Mouse (Mus musculus) MEL (cell line): ENCODE results near the gene Prss12. TPM values are rescaled to one million over a fixed set of nuclear protein-coding genes. Genes with fewer than 3 reads are reported as not detected.

Experiments used
- DNase-seq: peaks from one replicate; pipeline ENCODE4 v3.0.0; 2011; ENCODE audit warnings: low read depth, low spot score
- H3K27ac ChIP-seq: 2 replicates; pipeline ENCODE4 v1.5.1; 2012; ENCODE audit warnings: low read depth, mild to moderate bottlenecking, control low read depth, low read length, moderate library complexity; ENCODE audit not compliant: control insufficient read depth
- H3K27me3 ChIP-seq, 2 experiments: fragments of 150-350 bp in 1 of 2; sonication (generic) in 1 of 2; 2 replicates each; pipeline ENCODE4 v1.6.1; 2012; ENCODE audit warnings: low read length in 2 of 2, mild to moderate bottlenecking in 2 of 2, improper control_type of control experiment in 1 of 2, moderate library complexity in 1 of 2; ENCODE audit not compliant: insufficient read depth in 2 of 2, control insufficient read depth in 1 of 2
- H3K36me3 ChIP-seq, 2 experiments: 2 replicates each; pipeline ENCODE4 v1.6.1; 2012 to 2014; ENCODE audit warnings: low read length in 2 of 2, improper control_type of control experiment in 1 of 2, inconsistent platforms in 1 of 2, mild to moderate bottlenecking in 1 of 2; ENCODE audit not compliant: insufficient read depth in 2 of 2, control insufficient read depth in 1 of 2
- H3K4me1 ChIP-seq, 2 experiments: fragments of 150-350 bp in 1 of 2; sonication (generic) in 1 of 2; 2 replicates each; pipeline ENCODE4 v1.6.1; 2012; ENCODE audit warnings: low read length in 2 of 2, improper control_type of control experiment in 1 of 2, mild to moderate bottlenecking in 1 of 2; ENCODE audit not compliant: insufficient read depth in 2 of 2, control insufficient read depth in 1 of 2
- H3K4me3 ChIP-seq, 2 experiments: fragments of 150-350 bp in 1 of 2; sonication (generic) in 1 of 2; 2 replicates each; pipeline ENCODE4 v1.5.1; 2012; ENCODE audit warnings: low read depth in 2 of 2, low read length in 2 of 2, mild to moderate bottlenecking in 2 of 2, moderate library complexity in 2 of 2, control low read depth in 1 of 2, improper control_type of control experiment in 1 of 2; ENCODE audit not compliant: control insufficient read depth in 1 of 2, insufficient read depth in 1 of 2
- H3K79me2 ChIP-seq: 2 replicates; pipeline ENCODE4 v1.6.1; 2012; ENCODE audit warnings: mild to moderate bottlenecking, low read length, moderate library complexity; ENCODE audit not compliant: control insufficient read depth, poor library complexity, insufficient read depth
- H3K9ac ChIP-seq: 2 replicates; pipeline ENCODE4 v1.6.1; 2012; ENCODE audit warnings: low read depth, mild to moderate bottlenecking, control low read depth, low read length, moderate library complexity; ENCODE audit not compliant: control insufficient read depth, poor library complexity, severe bottlenecking
- H3K9me3 ChIP-seq: fragments of 150-350 bp; sonication (generic); replicated peaks from 2 replicates; pipeline ENCODE4 v1.6.1; 2012; ENCODE audit warnings: mild to moderate bottlenecking, low read length, improper control_type of control experiment, moderate library complexity; ENCODE audit not compliant: insufficient read depth
- BHLHE40 ChIP-seq: IDR thresholded peaks from 2 replicates; pipeline ENCODE4 v1.6.1; 2012; ENCODE audit warnings: low read depth, mild to moderate bottlenecking, inconsistent platforms, low read length, improper control_type of control experiment, borderline replicate concordance
- CHD2 ChIP-seq: IDR thresholded peaks from 2 replicates; pipeline ENCODE4 v1.6.1; 2011; ENCODE audit warnings: low read length, improper control_type of control experiment
- CTCF ChIP-seq, 3 experiments: IDR thresholded peaks in 2 of 3; conservative IDR thresholded peaks in 1 of 3; 2 replicates each; pipeline ENCODE4 v1.5.1; 2011 to 2012; ENCODE audit warnings: low read length in 3 of 3, low read depth in 2 of 3, mild to moderate bottlenecking in 2 of 3, improper control_type of control experiment in 1 of 3, inconsistent platforms in 1 of 3, mixed read lengths in 1 of 3, moderate library complexity in 1 of 3; ENCODE audit not compliant: control insufficient read depth in 1 of 3, insufficient read depth in 1 of 3, poor library complexity in 1 of 3, severe bottlenecking in 1 of 3
- E2F4 ChIP-seq: IDR thresholded peaks from 2 replicates; pipeline ENCODE4 v1.6.1; 2011; ENCODE audit warnings: low read depth, low read length, improper control_type of control experiment, borderline replicate concordance
- ELF1 ChIP-seq: IDR thresholded peaks from 2 replicates; pipeline ENCODE4 v1.6.1; 2014; ENCODE audit warnings: low read depth, mild to moderate bottlenecking, inconsistent platforms, low read length, improper control_type of control experiment, moderate library complexity
- GABPA ChIP-seq: IDR thresholded peaks from 2 replicates; pipeline ENCODE4 v1.6.1; 2012; ENCODE audit warnings: low read depth, mild to moderate bottlenecking, inconsistent platforms, low read length, improper control_type of control experiment, moderate library complexity
- JUND ChIP-seq: IDR thresholded peaks from 2 replicates; pipeline ENCODE4 v1.6.1; 2011; ENCODE audit warnings: low read depth, mild to moderate bottlenecking, improper control_type of control experiment, low read length
- MAX ChIP-seq: IDR thresholded peaks from 2 replicates; pipeline ENCODE4 v1.6.1; 2011; ENCODE audit warnings: low read length, improper control_type of control experiment
- MEF2A ChIP-seq: IDR thresholded peaks from 2 replicates; pipeline ENCODE4 v1.6.1; 2014; ENCODE audit warnings: low read depth, mild to moderate bottlenecking, inconsistent platforms, low read length, improper control_type of control experiment; ENCODE audit not compliant: poor library complexity, insufficient replicate concordance, severe bottlenecking; ENCODE audit errors: extremely low read depth
- NELFE ChIP-seq: IDR thresholded peaks from 2 replicates; pipeline ENCODE4 v1.6.1; 2011; ENCODE audit warnings: low read depth, low read length, improper control_type of control experiment
- NRF1 ChIP-seq: IDR thresholded peaks from 2 replicates; pipeline ENCODE4 v1.6.1; 2014; ENCODE audit warnings: low read depth, mild to moderate bottlenecking, inconsistent platforms, low read length, improper control_type of control experiment, moderate library complexity; ENCODE audit not compliant: poor library complexity, insufficient read depth, severe bottlenecking
- POLR2AphosphoS2 ChIP-seq: IDR thresholded peaks from 2 replicates; pipeline ENCODE4 v1.6.1; 2011; ENCODE audit warnings: low read length, improper control_type of control experiment
- POLR2AphosphoS5 ChIP-seq: IDR thresholded peaks from 2 replicates; pipeline ENCODE4 v1.6.1; 2012; ENCODE audit warnings: low read depth, borderline replicate concordance, mild to moderate bottlenecking, inconsistent platforms, low read length, moderate library complexity, mixed read lengths
- RAD21 ChIP-seq: IDR thresholded peaks from 2 replicates; pipeline ENCODE4 v1.6.1; 2011; ENCODE audit warnings: mild to moderate bottlenecking, low read depth, low read length, improper control_type of control experiment
- RCOR1 ChIP-seq: IDR thresholded peaks from 2 replicates; pipeline ENCODE4 v1.6.1; 2012; ENCODE audit warnings: low read depth, mild to moderate bottlenecking, inconsistent platforms, low read length, improper control_type of control experiment
- SMC3 ChIP-seq: IDR thresholded peaks from 2 replicates; pipeline ENCODE4 v1.6.1; 2011; ENCODE audit warnings: low read depth, low read length, improper control_type of control experiment
- TAL1 ChIP-seq: IDR thresholded peaks from 2 replicates; pipeline ENCODE4 v1.6.1; 2012; ENCODE audit warnings: mild to moderate bottlenecking, inconsistent platforms, low read length, moderate library complexity, mixed read lengths
- UBTF ChIP-seq: IDR thresholded peaks from 2 replicates; pipeline ENCODE4 v1.6.1; 2012; ENCODE audit warnings: low read depth, mild to moderate bottlenecking, inconsistent platforms, low read length, improper control_type of control experiment, moderate library complexity, borderline replicate concordance; ENCODE audit not compliant: insufficient read depth
- USF1 ChIP-seq: IDR thresholded peaks from 2 replicates; pipeline ENCODE4 v1.6.1; 2014; ENCODE audit warnings: low read depth, mild to moderate bottlenecking, inconsistent platforms, low read length, improper control_type of control experiment, moderate library complexity
- ZC3H11A ChIP-seq: IDR thresholded peaks from 2 replicates; pipeline ENCODE4 v1.6.1; 2012; ENCODE audit warnings: low read depth, mild to moderate bottlenecking, inconsistent platforms, low read length, improper control_type of control experiment
- ZNF384 ChIP-seq: IDR thresholded peaks from 2 replicates; pipeline ENCODE4 v1.6.1; 2012; ENCODE audit warnings: low read depth, mild to moderate bottlenecking, inconsistent platforms, low read length, improper control_type of control experiment
- polyA plus RNA-seq, 2 experiments: library from polyadenylated mRNA; stranded (reverse) in 1 of 2; unstranded in 1 of 2; fragments of >175 nt in 1 of 2; fragments of >200 nt in 1 of 2; gene quantifications; 2 replicates each; pipeline versions ENCODE4 v1.2.1 to v1.2.4; 2012; ENCODE audit warnings: low replicate concordance in 2 of 2, low read depth in 1 of 2; ENCODE audit not compliant: insufficient read length in 2 of 2, insufficient read depth in 1 of 2, missing spikeins in 1 of 2
- total RNA-seq: library from RNA; depleted of rRNA; stranded (reverse); fragments of 300-350 nt; gene quantifications from 2 replicates; pipeline ENCODE4 v1.2.3, GENCODE M21; 2012

Gene Prss12
- total and polyA plus RNA-seq, 3 experiments, result 0.23 TPM; not detected in 2

GRCm38 (mm10) chr3:123516784-123517183, 70.1 kb downstream of the Prss12 start:
- no peak overlapping the region for H3K9ac ChIP-seq
- H3K27ac ChIP-seq, result no peak overlapping the region
- H3K9me3 ChIP-seq, result no peaks in the 10 kb centered on the region
- H3K4me3 ChIP-seq, result no peak overlapping the region
- TF ChIP-seq SMC3 (peak; percentile 98), ZC3H11A (peak; percentile 92), E2F4 (no peak), RAD21 (peak; percentile 77), ZNF384 (no peak), CTCF (IDR thresholded peaks at IDR 0.05 in 2 of 3, conservative IDR thresholded peaks at IDR 0.05 in 1 of 3; ENCODE audit: control insufficient read depth in 1 of 3, insufficient read depth in 1 of 3, low read depth in 2 of 3, low read length in 3 of 3, poor library complexity in 1 of 3, severe bottlenecking in 1 of 3) (peak; percentile 66 to 80 (median 69))
- no peaks in the 10 kb centered on the region for H3K79me2 ChIP-seq
- H3K4me1 ChIP-seq, result no peaks in the 10 kb centered on the region
- DNase-seq, result peak; percentile 68
- H3K36me3 ChIP-seq, result no peaks in the 10 kb centered on the region
- H3K27me3 ChIP-seq, result no peaks in the 10 kb centered on the region

DNA sequence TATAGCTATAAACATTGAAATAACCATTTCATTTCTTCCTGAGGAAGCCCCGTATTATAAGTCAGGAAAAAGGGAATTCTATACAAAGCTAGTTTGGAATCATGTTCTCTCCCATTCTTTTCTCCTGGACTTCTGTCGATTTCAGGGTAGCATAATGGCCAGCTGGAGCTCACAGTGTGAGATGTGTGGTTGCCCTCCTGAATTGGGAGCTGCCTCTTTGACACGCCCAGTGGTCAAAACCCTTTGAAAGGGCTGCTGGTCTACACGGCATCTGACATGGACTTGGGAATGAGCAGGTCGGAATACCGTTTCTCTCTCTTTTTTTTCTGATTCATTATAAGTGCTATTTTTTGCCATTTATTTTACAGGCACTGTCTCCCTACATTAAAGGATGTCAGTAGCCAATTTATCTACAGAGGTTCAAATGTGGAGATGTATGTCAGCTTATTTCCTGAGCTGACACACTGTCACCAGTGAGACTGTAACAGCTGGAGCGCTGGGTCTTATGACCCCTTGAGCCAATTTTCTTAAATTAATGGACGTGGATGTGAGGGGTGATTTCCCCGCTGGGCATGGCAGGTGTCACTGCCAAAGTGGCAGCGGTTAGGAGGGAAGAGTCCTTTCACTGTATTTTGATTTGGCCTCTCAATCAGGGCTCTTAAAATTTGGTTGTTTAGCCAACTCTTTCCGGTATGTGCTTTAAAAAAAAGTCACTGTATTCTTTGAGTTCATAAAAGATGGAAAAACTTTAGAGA, 79.8 kb downstream of the Prss12 start:
- no peaks in the 10 kb centered on the region for H3K9me3 ChIP-seq
- H3K4me3 ChIP-seq, result no peak overlapping the region
- peaks cover 0 to 1% of the 10 kb centered on the region in 2 experiments; a peak in 3 of 4 replicates for H3K27me3 ChIP-seq
- no peak for DNase-seq
- no peaks in the 10 kb centered on the region for H3K36me3 ChIP-seq
- H3K27ac ChIP-seq, result no peak overlapping the region
- H3K79me2 ChIP-seq, result no peaks in the 10 kb centered on the region
- H3K9ac ChIP-seq, result no peak overlapping the region
- TF ChIP-seq GABPA (no peak), JUND (no peak), MAX (no peak), NRF1 (no peak), ELF1 (no peak), POLR2AphosphoS5 (no peak)
- TF ChIP-seq, all 39 proteins: peak for 0
- H3K4me1 ChIP-seq, result no peaks in the 10 kb centered on the region

DNA sequence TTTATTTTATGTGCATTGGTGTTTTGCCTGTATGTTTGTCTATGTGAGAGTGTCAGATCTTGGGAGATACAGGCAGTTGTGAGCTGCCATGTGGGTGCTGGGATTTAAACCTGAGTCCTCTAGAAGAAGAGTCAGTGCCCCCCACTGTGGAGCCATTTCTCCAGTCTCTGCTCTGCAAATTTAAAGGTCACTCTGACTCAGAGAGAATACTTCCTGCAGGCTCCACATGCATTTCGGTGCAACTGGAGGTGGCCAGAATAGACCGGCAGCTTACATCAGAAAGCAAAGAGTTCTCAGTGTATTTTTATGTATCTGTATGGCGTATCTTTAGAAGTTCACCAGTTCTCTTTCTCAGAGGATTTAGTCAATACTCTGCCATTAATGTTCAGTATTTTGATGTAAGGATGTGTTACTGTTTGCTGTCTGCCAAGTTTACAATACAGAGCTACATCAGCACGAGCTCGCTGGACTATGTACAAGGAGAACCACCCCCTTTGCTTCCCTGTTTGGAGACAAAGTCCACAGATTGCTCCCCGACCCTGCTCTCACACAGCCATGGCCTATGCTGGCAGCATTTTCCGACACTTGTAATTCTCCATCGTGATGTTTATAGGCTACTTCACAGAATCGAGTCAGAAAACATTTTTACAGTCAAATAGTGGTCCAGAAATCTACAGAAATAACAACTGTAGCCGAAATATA, 81.2 kb downstream of the Prss12 start:
- no peaks in the 10 kb centered on the region for H3K9me3 ChIP-seq
- no peak for TF ChIP-seq ZNF384
- no peak for TF ChIP-seq NELFE
- no peak for TF ChIP-seq RCOR1
- TF ChIP-seq E2F4, result no peak
- TF ChIP-seq ELF1, result no peak
- no peak for TF ChIP-seq UBTF
- no peak for TF ChIP-seq POLR2AphosphoS2
- no peak for TF ChIP-seq SMC3
- no peak for TF ChIP-seq BHLHE40
- no peak for TF ChIP-seq TAL1
- TF ChIP-seq USF1, result no peak
- no peak for TF ChIP-seq CHD2
- no peak for TF ChIP-seq NRF1
- TF ChIP-seq MEF2A, result no peak
- no peak for DNase-seq
- H3K4me1 ChIP-seq, result no peaks in the 10 kb centered on the region
- H3K27me3 ChIP-seq, result peaks cover 0 to 1% of the 10 kb centered on the region in 2 experiments; a peak in 3 of 4 replicates
- H3K4me3 ChIP-seq, result no peak overlapping the region
- H3K9ac ChIP-seq, result no peak overlapping the region
- no peaks in the 10 kb centered on the region for H3K79me2 ChIP-seq
- H3K36me3 ChIP-seq, result no peaks in the 10 kb centered on the region
- H3K27ac ChIP-seq, result no peak overlapping the region
